Mouse (Mus musculus): ENCODE results near the gene Kif3a.

Kif3a gene

GRCm38 (mm10) chr11:53567224-53568014 is at the start of gene Kif3a:
Gene Kif3a, plus strand, starts transcription at chr11:53567379.
- peak; percentile 93 for DNase-seq

- peak; percentile 20 for DNase-seq
These were observed 48.4 kb upstream of the Kif3a start for GRCm38 (mm10) chr11:53518759-53519158.

GRCm38 (mm10) chr11:53519207-53520121 is 47.7 kb upstream of the Kif3a start, which contains the start of gene Sept8:
Gene Sept8, plus strand, starts transcription at chr11:53519257.
- peak; percentile 52 for DNase-seq

- no peak for DNase-seq
These were observed 46.8 kb upstream of the Kif3a start for GRCm38 (mm10) chr11:53520122-53520978.

- no peak for DNase-seq
These were observed 45.9 kb upstream of the Kif3a start for GRCm38 (mm10) chr11:53521120-53521820.

GRCm38 (mm10) chr11:53521821-53522131 is 45.4 kb upstream of the Kif3a start:
- DNase-seq, result no peak

GRCm38 (mm10) chr11:53522362-53522761 is 44.8 kb upstream of the Kif3a start:
- no peak for DNase-seq

GRCm38 (mm10) chr11:53522930-53523329 is 44.2 kb upstream of the Kif3a start:
- DNase-seq, result no peak

- DNase-seq, result no peak
These were observed 43.4 kb upstream of the Kif3a start for GRCm38 (mm10) chr11:53523545-53524405.

GRCm38 (mm10) chr11:53524905-53525304 is 42.3 kb upstream of the Kif3a start:
- peak; percentile 44 for DNase-seq

- no peak for DNase-seq
These were observed 41.7 kb upstream of the Kif3a start for GRCm38 (mm10) chr11:53525461-53525860.

- no peak for DNase-seq
These were observed 38.6 kb upstream of the Kif3a start for GRCm38 (mm10) chr11:53528397-53529252.

- no peak for DNase-seq
These were observed 38.0 kb upstream of the Kif3a start for GRCm38 (mm10) chr11:53529253-53529557.

GRCm38 (mm10) chr11:53530001-53530400 is 37.2 kb upstream of the Kif3a start:
- no peak for DNase-seq

GRCm38 (mm10) chr11:53531578-53532230 is 35.5 kb upstream of the Kif3a start:
- DNase-seq, result no peak

- DNase-seq, result no peak
These were observed 35.0 kb upstream of the Kif3a start for GRCm38 (mm10) chr11:53532231-53532620.

GRCm38 (mm10) chr11:53539002-53539491 is 28.1 kb upstream of the Kif3a start:
- DNase-seq, result no peak

GRCm38 (mm10) chr11:53540394-53540793 is 26.8 kb upstream of the Kif3a start:
- DNase-seq, result no peak

- no peak for DNase-seq
These were observed 26.0 kb upstream of the Kif3a start for GRCm38 (mm10) chr11:53541222-53541621.

GRCm38 (mm10) chr11:53543021-53543420 is 24.2 kb upstream of the Kif3a start:
- no peak for DNase-seq

Measured in thymus, postnatal 14 days (tissue).